Mouse (Mus musculus): ENCODE data around the gene Zbed6. TPM values are rescaled to one million over a fixed set of nuclear protein-coding genes. Genes with fewer than 3 reads are reported as not detected.
A peak's percentile ranks its signal among the peaks of the same experiment; 100 is the strongest.
"Not testable (repeated sequence)": the region's sequence is repeated elsewhere in the genome, so short reads cannot be mapped to it uniquely, and the experiment has no call there.

Gene Zbed6
- polyA plus RNA-seq, 1 experiment from 2014 or later = not detected

DNA sequence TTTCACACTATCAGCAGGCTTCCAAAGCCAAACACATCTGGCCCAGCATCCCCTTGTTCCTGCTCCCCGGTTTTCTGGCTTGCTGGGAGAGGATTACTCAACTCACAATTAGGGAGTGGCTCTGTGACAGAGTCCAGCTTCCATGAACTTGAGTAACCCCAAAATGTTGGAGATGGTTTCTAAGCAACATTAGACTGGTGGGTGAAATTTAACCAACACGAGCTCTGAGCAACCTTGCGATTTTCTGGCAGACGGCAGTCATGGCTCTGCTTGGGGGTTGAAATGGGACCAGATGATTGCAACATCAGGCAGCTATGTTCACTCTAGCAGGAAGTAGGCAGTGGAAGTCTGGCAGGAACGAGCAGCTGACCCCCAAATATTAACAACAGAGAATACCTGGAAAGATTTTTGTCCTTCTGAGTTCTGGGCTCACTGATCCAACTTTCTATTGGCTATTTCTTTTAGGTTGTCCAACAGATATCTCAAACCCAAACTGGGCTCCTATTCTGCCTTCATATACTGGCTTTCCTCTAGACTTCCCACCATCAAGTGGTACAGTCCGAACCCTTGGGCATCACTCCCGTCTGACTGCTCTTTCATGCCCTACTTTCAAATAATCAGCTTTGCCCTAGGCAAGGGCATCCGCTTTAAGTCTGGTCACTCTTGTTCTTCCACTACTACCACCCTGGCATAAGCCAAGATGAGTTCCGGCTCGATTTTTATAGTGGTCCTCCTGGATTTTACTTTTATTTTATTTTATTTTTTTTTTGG, 25.2 kb upstream of the Zbed6 start:
- Histone ChIP-seq H3K9ac (no peak overlapping the region), H3K4me3 (replicated peaks) (no peak overlapping the region), H3K27me3 (replicated peaks) (no peaks in the 10 kb centered on the region), H3K4me1 (replicated peaks) (peaks cover 3% of the 10 kb centered on the region; the same call in 1 of the 2 replicates), H3K27ac (peak overlapping the region; percentile 51; the same call in 1 of the 2 replicates), H3K4me2 (replicated peaks) (no peak overlapping the region), H3K9me3 (no peaks in the 10 kb centered on the region), H3K36me3 (no peaks in the 10 kb centered on the region)
- WGBS = 66% methylated on average over 10 of the region's 10 CpGs
- peak; percentile 94 for ATAC-seq

DNA sequence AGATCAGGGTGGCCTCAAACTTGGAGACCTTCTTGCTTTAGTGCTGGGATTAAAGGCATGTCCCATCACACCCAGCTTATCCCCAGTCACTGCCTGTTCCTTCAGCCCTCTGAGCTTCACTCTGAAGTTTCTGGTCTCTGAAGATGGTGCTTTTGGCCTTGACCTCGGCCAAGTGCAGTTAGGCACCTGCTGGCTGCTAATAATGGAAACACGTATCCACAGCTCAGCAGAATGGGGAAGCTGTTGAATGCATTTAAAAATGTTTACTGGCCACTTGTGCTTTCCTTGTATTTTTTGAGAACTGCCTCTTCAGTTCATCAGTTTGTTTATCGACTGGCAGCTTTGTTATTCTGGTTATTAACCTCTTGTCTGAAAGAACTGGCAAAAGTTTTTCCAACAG, 11.1 kb upstream of the Zbed6 start:
- no peaks in the 10 kb centered on the region for H3K4me1 ChIP-seq (replicated peaks)
- no peaks in the 10 kb centered on the region for H3K9me3 ChIP-seq
- no peak overlapping the region for H3K9ac ChIP-seq
- H3K27me3 ChIP-seq (replicated peaks) = no peaks in the 10 kb centered on the region
- H3K4me2 ChIP-seq (replicated peaks) = no peak overlapping the region
- H3K36me3 ChIP-seq = no peaks in the 10 kb centered on the region
- H3K27ac ChIP-seq = no peak overlapping the region
- WGBS = 64% methylated on average over 3 of the region's 3 CpGs
- no peak for ATAC-seq
- H3K4me3 ChIP-seq (replicated peaks) = no peak overlapping the region

DNA sequence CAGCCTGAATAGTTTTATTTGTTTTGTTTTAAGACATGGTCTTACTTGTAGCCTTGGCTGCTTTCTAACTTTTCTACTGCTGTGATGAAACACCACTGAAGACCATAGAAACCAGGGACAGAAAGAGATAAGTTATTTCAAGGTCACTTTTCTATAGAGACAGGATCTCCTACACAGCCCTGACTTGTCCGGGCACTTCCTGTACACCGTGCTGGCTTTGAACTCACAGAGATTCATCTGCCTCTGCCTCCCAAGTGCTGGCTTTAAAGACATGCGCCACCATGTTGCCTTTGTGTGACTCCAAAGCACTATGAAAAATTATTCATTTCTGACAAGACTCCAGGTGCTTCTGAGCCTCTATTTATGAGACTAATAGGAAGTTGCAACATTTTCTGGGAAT, 10.6 kb upstream of the Zbed6 start:
- H3K36me3 ChIP-seq = no peaks in the 10 kb centered on the region
- no peak overlapping the region for H3K4me3 ChIP-seq (replicated peaks)
- no peak for ATAC-seq
- WGBS = 81% methylated on average over 3 of the region's 3 CpGs
- H3K4me2 ChIP-seq (replicated peaks) = no peak overlapping the region
- peak overlapping the region; percentile 49; the same call in 1 of the 2 replicates for H3K27ac ChIP-seq
- no peaks in the 10 kb centered on the region for H3K9me3 ChIP-seq
- no peak overlapping the region for H3K9ac ChIP-seq
- H3K27me3 ChIP-seq (replicated peaks) = no peaks in the 10 kb centered on the region
- no peaks in the 10 kb centered on the region for H3K4me1 ChIP-seq (replicated peaks)

DNA sequence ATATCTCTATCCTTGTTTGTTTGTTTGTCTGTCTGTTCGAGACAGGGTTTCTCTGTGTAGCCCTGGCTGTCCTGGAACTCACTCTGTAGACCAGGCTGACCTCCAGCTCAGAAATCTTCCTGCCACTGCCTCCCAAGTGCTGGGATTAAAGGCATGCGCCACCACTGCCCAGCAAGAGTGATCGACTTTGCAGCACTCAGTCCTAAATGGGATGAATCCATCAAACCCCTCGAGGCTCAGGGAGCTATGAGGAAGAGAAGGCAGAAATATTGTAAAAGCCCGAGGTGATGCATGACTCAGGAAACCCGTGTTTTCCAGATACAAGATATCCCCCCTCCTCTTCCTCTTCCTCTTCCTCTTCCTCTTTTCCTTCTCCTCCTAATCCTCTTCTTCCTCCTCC, 10.1 kb upstream of the Zbed6 start:
- Histone ChIP-seq H3K4me3 (replicated peaks) (no peak overlapping the region), H3K9ac (no peak overlapping the region), H3K27me3 (replicated peaks) (no peaks in the 10 kb centered on the region), H3K9me3 (no peaks in the 10 kb centered on the region), H3K4me1 (replicated peaks) (no peaks in the 10 kb centered on the region), H3K27ac (peak overlapping the region; percentile 49), H3K4me2 (replicated peaks) (no peak overlapping the region), H3K36me3 (no peaks in the 10 kb centered on the region)
- no peak; the same call in none of the 2 replicates for ATAC-seq
- 62% methylated on average over 6 of the region's 6 CpGs for WGBS

DNA sequence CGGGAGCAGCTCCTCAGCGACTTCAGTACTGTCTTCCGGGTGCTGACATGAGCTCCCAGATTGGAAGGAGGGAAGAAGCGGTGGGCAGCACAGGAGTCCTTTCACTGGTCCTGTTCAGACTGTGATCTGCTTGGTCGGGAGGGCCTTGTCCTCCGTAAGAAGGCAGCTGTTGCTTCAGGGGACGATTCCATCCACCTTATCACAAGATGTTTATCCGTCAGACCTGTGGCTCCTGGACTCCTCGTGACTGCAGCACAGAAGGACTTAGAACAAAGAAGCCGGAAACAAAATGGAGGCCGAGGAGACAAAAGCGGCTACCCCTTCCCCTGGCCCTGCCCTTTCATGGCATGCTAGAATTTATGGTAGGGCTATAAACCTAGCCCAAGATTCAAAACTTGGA, 9.5 kb upstream of the Zbed6 start:
- no peaks in the 10 kb centered on the region for H3K36me3 ChIP-seq
- H3K4me2 ChIP-seq (replicated peaks) = 0 out of 2 replicates have a peak overlapping the region, but pooled peaks have one; percentile 25
- 61% methylated on average over 12 of the region's 12 CpGs for WGBS
- ATAC-seq = peak; percentile 95
- no peak overlapping the region for H3K9ac ChIP-seq
- H3K27me3 ChIP-seq (replicated peaks) = no peaks in the 10 kb centered on the region
- peak overlapping the region; percentile 18; the same call in 1 of the 2 replicates for H3K4me3 ChIP-seq (replicated peaks)
- H3K27ac ChIP-seq = peak overlapping the region; percentile 49
- H3K9me3 ChIP-seq = no peaks in the 10 kb centered on the region
- H3K4me1 ChIP-seq (replicated peaks) = no peaks in the 10 kb centered on the region

DNA sequence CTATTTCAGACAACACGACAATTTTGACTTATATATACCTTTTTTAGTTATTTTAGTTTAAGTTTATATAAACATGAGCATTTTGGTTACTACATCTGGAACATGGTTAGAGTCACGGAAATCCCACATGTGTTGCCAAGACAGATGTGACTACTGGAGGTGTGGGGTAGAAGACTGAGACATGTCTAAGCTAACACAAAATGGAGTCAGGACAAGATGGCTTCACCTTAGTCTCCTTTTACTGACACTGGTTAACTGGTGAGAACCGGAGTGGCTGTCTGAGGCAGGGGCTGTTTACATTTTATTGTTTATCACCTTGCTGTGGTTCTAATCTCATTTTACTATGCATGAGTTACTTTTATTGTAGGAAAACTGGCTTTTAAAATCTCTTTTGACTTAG, 7.9 kb upstream of the Zbed6 start:
- Histone ChIP-seq H3K4me3 (replicated peaks) (no peak overlapping the region), H3K36me3 (no peaks in the 10 kb centered on the region), H3K4me2 (replicated peaks) (no peak overlapping the region), H3K27me3 (replicated peaks) (no peaks in the 10 kb centered on the region), H3K4me1 (replicated peaks) (0 out of 2 replicates have a peak, but pooled peaks cover 2% of the 10 kb centered on the region), H3K9ac (no peak overlapping the region), H3K9me3 (no peaks in the 10 kb centered on the region), H3K27ac (no peak overlapping the region)
- 78% methylated on average over 3 of the region's 3 CpGs for whole genome bisulfite sequencing
- ATAC-seq = no peak

DNA sequence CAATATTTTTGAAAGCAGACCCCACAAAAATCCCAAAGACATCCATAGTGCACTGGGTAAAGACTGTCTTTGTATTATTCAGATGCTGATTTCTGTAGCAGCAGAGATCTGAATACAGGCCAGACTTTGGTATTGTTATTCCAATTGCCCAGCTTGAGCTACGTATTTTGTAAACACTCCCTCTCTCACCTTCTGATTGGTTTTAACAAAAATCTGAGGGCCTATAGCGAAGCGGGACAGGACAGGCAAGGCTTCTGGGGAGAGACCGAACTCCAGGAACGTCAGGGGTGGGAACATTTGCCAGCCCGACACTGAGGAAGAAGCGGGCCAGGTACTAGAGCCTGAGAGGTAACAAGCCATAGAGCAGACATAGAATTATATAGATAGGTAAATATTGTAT, 7.0 kb upstream of the Zbed6 start:
- Histone ChIP-seq H3K4me3 (replicated peaks) (no peak overlapping the region), H3K9ac (no peak overlapping the region), H3K27me3 (replicated peaks) (no peaks in the 10 kb centered on the region), H3K9me3 (no peaks in the 10 kb centered on the region), H3K36me3 (no peaks in the 10 kb centered on the region), H3K4me2 (replicated peaks) (no peak overlapping the region), H3K4me1 (replicated peaks) (0 out of 2 replicates have a peak, but pooled peaks cover 2% of the 10 kb centered on the region), H3K27ac (no peak overlapping the region)
- ATAC-seq = no peak
- 61% methylated on average over 7 of the region's 7 CpGs for WGBS

DNA sequence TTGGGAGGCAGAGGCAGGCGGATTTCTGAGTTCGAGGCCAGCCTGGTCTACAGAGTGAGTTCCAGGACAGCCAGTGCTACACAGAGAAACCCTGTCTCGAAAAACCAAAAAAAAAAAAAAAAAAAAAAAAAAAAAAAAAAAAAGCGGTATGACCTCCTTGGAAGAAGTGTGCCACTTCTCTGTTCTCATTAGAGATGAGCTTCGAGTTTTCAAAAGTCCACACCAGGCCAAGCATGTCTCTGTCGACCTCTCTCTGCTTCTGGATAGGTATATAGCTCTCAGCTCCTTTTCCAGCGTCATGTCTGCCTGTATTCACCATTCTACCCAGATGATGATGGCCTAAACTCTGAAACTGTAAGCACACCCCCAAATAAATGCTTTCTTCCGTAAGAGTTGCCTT, 5.0 kb upstream of the Zbed6 start:
- ATAC-seq; H3K4me2 ChIP-seq (replicated peaks): not testable (repeated sequence)
- WGBS = 87% methylated on average over 8 of the region's 8 CpGs

DNA sequence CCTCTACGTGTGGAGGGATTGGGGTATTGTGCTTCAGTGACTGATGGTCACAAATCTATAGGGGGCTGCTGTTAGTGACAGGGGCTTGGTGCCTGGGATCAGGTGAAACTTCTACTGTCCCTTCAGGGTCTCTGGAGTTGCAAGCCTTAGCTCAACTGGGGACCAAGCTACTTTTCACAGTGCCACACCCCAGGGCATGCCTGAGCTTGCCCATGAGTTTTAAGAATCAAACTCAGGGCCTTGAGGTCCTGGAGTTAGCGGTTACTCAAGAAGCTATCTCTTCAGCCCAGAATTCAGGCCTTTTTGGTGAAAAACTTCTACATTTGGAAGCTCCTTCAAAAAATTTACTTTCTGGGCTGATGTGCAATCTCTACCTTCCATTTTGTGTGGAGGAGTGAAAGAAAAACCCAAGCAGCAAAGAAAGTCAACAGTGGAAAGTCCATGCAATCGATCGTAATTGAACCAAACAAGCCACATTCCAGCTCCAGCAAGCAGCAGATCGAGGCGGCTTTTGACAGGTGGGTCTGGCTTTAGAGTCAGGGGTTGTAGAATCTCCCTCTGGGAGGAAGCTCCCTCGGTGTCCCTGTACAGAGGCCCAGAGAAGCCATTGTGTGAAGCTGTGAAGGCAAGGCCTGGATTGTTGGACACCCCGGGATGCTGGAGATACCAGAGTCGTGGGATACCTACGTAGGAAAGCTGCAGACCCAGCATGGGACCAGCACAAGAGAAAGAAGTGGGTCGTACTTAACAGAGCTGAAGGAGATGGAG, 3.7 kb upstream of the Zbed6 start:
- Histone ChIP-seq H3K36me3 (no peaks in the 10 kb centered on the region), H3K4me2 (replicated peaks) (no peak overlapping the region), H3K4me3 (replicated peaks) (no peak overlapping the region), H3K9me3 (no peaks in the 10 kb centered on the region), H3K4me1 (replicated peaks) (peaks cover 8% of the 10 kb centered on the region; the same call in 1 of the 2 replicates), H3K27me3 (replicated peaks) (no peaks in the 10 kb centered on the region), H3K9ac (no peak overlapping the region), H3K27ac (peak overlapping the region; percentile 24; the same call in 1 of the 2 replicates)
- WGBS = 67% methylated on average over 11 of the region's 11 CpGs
- no peak for ATAC-seq

More for the DNA sequence above, 5.0 kb upstream of the Zbed6 start:
- H3K27ac ChIP-seq; H3K4me3 ChIP-seq (replicated peaks); H3K9ac ChIP-seq; H3K9me3 ChIP-seq; H3K27me3 ChIP-seq (replicated peaks); H3K36me3 ChIP-seq; H3K4me1 ChIP-seq (replicated peaks): not testable (repeated sequence)

DNA sequence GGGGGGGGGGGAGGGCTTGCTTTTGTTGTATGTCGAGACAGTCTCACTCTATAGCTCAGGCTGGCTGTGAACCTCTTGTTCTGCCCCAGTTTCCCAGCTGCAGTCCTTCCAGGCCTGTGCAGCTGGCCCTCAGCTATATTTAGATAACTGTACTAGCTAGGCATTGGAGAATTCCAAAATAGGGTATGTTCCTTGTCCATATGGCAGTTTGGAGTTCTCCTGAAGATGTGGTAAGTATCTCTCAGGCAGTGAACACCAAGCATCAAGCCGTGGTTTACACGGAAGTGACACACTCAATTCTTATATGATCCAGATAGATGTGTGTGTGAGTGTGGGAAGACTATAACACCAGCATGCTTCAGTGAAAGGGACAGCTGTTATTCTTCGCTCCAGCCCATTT, 2.7 kb upstream of the Zbed6 start:
- H3K4me2 ChIP-seq (replicated peaks) = no peak overlapping the region
- 0 out of 2 replicates have a peak, but pooled peaks have one; percentile 10 for ATAC-seq
- H3K27ac ChIP-seq = peak overlapping the region; percentile 27; the same call in 1 of the 2 replicates
- H3K27me3 ChIP-seq (replicated peaks) = no peaks in the 10 kb centered on the region
- H3K9ac ChIP-seq = no peak overlapping the region
- H3K36me3 ChIP-seq = no peaks in the 10 kb centered on the region
- H3K9me3 ChIP-seq = no peaks in the 10 kb centered on the region
- H3K4me3 ChIP-seq (replicated peaks) = no peak overlapping the region
- WGBS = 54% methylated on average over 4 of the region's 4 CpGs
- peaks cover 16% of the 10 kb centered on the region for H3K4me1 ChIP-seq (replicated peaks)

DNA sequence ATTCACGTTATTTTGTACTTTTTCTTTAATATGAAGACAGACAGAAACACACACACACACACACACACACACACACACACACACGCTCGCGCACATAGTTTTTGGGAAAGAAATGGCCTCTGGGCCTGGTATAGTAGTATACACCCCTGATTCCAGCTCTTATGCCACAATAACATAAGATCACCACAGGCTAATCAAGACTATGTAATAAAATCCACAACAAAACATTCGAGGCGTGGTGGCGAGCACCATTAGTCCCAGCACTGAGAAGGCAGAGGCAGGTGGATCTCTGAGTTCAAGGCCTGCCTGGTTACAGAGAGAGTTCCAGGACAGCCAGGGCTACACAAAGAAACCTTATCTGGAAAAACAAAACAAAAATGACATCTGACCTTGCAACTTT, 2.3 kb upstream of the Zbed6 start:
- Histone ChIP-seq H3K36me3 (no peaks in the 10 kb centered on the region), H3K27me3 (replicated peaks) (no peaks in the 10 kb centered on the region), H3K4me2 (replicated peaks) (no peak overlapping the region), H3K4me1 (replicated peaks) (peaks cover 19% of the 10 kb centered on the region), H3K9ac (no peak overlapping the region), H3K27ac (peak overlapping the region; percentile 27; the same call in 1 of the 2 replicates), H3K9me3 (no peaks in the 10 kb centered on the region), H3K4me3 (replicated peaks) (no peak overlapping the region)
- ATAC-seq = no peak
- WGBS = 93% methylated on average over 7 of the region's 7 CpGs

DNA sequence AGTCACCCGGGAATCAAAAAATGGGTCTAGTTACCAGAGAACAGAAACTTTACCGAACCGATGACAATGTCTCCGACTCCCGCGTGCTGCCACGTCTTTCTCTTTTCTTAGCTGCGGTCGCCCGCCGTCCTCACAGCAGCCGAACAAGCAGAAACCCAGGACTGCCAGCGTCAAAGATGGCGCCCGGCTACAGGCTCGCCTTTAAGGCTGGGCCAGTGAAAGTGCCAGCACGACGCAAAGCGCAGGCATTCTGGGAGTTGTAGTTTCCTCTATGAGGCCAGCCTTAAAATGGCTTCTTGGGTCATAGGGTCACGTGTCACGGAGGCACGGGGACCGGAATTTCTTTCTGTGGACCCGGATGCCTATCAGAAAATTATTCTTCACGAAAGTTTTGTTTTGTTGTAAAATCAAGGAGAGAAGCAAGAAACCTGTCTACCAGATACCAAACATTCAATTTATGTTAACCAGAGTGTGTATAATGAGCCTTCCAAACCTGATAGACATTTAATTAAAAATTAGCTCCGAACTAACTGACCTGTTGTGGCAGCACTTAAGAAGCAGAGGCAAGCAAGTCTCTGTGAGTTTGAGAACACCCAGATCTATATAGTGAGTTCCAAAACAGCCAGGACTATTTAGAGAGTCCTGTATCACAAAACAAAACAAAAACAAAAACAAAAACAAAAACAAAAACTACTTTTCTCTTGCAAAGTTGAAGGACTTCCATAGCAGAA, 683 bp upstream of the Zbed6 start, which contains the start of gene Gm38394:
TSS of gene Gm38394 (minus strand) at position 116 of the 731 bp plus-strand sequence.
- Histone ChIP-seq H3K4me2 (replicated peaks) (peak within 1 kb of the TSS; percentile 66), H3K4me3 (replicated peaks) (peak within 1 kb of the TSS; percentile 70), H3K27me3 (replicated peaks) (no peaks in the 10 kb centered on the region), H3K9me3 (no peaks in the 10 kb centered on the region), H3K36me3 (no peaks in the 10 kb centered on the region), H3K9ac (peak within 1 kb of the TSS; percentile 83), H3K27ac (peak within 1 kb of the TSS; percentile 89), H3K4me1 (replicated peaks) (peaks cover 24% of the 10 kb centered on the region)
- ATAC-seq = peak; percentile 98
- 3% methylated on average over 26 of the region's 26 CpGs for whole genome bisulfite sequencing
